Mouse (Mus musculus) macrophage (primary cell): ENCODE measurements around the gene Tpst2. TPM values are rescaled to one million over a fixed set of nuclear protein-coding genes. Genes with fewer than 3 reads are reported as not detected.

Experiments used
- polyA plus RNA-seq: library from polyadenylated mRNA; stranded (reverse); fragments of 250-400 nt; gene quantifications from 3 replicates; pipeline ENCODE4 v1.2.4, GENCODE M21; 2018; ENCODE audit warnings: inconsistent platforms

Gene Tpst2
- polyA plus RNA-seq, 1 experiment from 2014 or later: 89.5 TPM

Other genes with a start within 250 kb of the Tpst2 start
- gene Cryba4, start 24.2 kb upstream of the Tpst2 start, polyA plus RNA-seq: 0.62 to 5.3 TPM (median 3.6 TPM) in 3 replicates
- gene Crybb1, start 20.9 kb upstream of the Tpst2 start, polyA plus RNA-seq: not detected in 3 replicates
- 27.6 to 29.7 TPM (median 28.0 TPM) in 3 replicates for gene Tfip11, start 49.7 kb downstream of the Tpst2 start, polyA plus RNA-seq
- gene Srrd, start 66.3 kb downstream of the Tpst2 start, polyA plus RNA-seq: 10.4 to 27.3 TPM (median 21.2 TPM) in 3 replicates
- gene Hps4, start 66.4 kb downstream of the Tpst2 start, polyA plus RNA-seq: 10.1 to 18.2 TPM (median 17.9 TPM) in 3 replicates
- 0.06 TPM in 1 of 3 replicates, not detected in the others for gene Gm6583, start 79.3 kb downstream of the Tpst2 start, polyA plus RNA-seq
- not detected in 3 replicates for gene Asphd2, start 118.2 kb downstream of the Tpst2 start, polyA plus RNA-seq
- not detected in 3 replicates for gene Gm6588, start 172.7 kb downstream of the Tpst2 start, polyA plus RNA-seq